ENCODE assay signal across 10 mouse cellular contexts in genomic region chr2:49447586-49448475, GRCm38 (mm10). TPM values are rescaled to one million over a fixed set of nuclear protein-coding genes. Genes with fewer than 3 reads are reported as not detected.
A peak's percentile ranks its signal among the peaks of the same experiment; 100 is the strongest.
DNase-seq lines count a peak whose midpoint lies in the region; ATAC-seq and TF ChIP-seq lines count a peak whose summit lies in the region.
"Had no signal": no experiment of that assay in that cellular context is flagged by ENCODE, and none has a peak within 500 bp of the region (broad histone marks: within the 10 kb centered on the region; RNA-seq: fewer than 3 reads in every experiment).

No protein-coding gene starts in this region.

- no peaks in the 10 kb centered on the region for H3K9me3 ChIP-seq in kidney, embryonic 16.5 days (ENCODE audit: low read length)
- no peaks in the 10 kb centered on the region for H3K9me3 ChIP-seq in ES-Bruce4 (replicated peaks; ENCODE audit: control insufficient read depth, insufficient read depth, low read length, poor library complexity, severe bottlenecking)
- H3K9me3 ChIP-seq in liver, embryonic 11.5 days (ENCODE audit: control insufficient read depth, low read length), result no peaks in the 10 kb centered on the region
- H3K9me3 ChIP-seq: embryonic facial prominence, embryonic 15.5 days; limb, embryonic 15.5 days had no signal

- no peak overlapping the region for H3K9ac ChIP-seq in kidney, embryonic 16.5 days (replicated peaks; ENCODE audit: low read length)
- no peak overlapping the region for H3K9ac ChIP-seq in ES-Bruce4 (ENCODE audit: low read depth, poor library complexity, severe bottlenecking)
- no peak overlapping the region for H3K9ac ChIP-seq in liver, embryonic 11.5 days (ENCODE audit: low read depth, low read length)
- H3K9ac ChIP-seq: embryonic facial prominence, embryonic 15.5 days; limb, embryonic 15.5 days had no signal

- 35% methylated on average over 8 of the region's 8 CpGs for WGBS in kidney, embryonic 16.5 days
- 56% methylated on average over 8 of the region's 8 CpGs for WGBS in liver, embryonic 11.5 days

- no peaks in the 10 kb centered on the region for H3K27me3 ChIP-seq in kidney, embryonic 16.5 days (ENCODE audit: insufficient read depth, low read length)
- H3K27me3 ChIP-seq in ES-Bruce4 (ENCODE audit: control insufficient read depth, insufficient read depth, low read length, poor library complexity, severe bottlenecking), result no peaks in the 10 kb centered on the region
- H3K27me3 ChIP-seq in liver, embryonic 11.5 days (replicated peaks; ENCODE audit: control insufficient read depth, insufficient read depth, low read length), result no peaks in the 10 kb centered on the region
- H3K27me3 ChIP-seq: embryonic facial prominence, embryonic 15.5 days; limb, embryonic 15.5 days had no signal

- TF ChIP-seq EP300 in ES-Bruce4 (IDR thresholded peaks at IDR 0.05; ENCODE audit: insufficient read depth, low read depth, low read length), result no peak

- no peak overlapping the region for H3K4me3 ChIP-seq in kidney, embryonic 16.5 days (ENCODE audit: low read length)
- H3K4me3 ChIP-seq in ES-Bruce4 (ENCODE audit: low read depth, low read length), result no peak overlapping the region
- no peak overlapping the region for H3K4me3 ChIP-seq in liver, embryonic 11.5 days (ENCODE audit: low read depth, low read length)
- H3K4me3 ChIP-seq: embryonic facial prominence, embryonic 15.5 days; limb, embryonic 15.5 days had no signal

- no peak overlapping the region for H3K27ac ChIP-seq in kidney, embryonic 16.5 days (ENCODE audit: low read length)
- H3K27ac ChIP-seq in ES-Bruce4 (ENCODE audit: insufficient read depth, low read length), result no peak overlapping the region
- H3K27ac ChIP-seq in liver, embryonic 11.5 days (ENCODE audit: low read depth, low read length), result no peak overlapping the region
- H3K27ac ChIP-seq: embryonic facial prominence, embryonic 15.5 days; limb, embryonic 15.5 days had no signal

- no peak overlapping the region for H3K4me2 ChIP-seq in kidney, embryonic 16.5 days (replicated peaks; ENCODE audit: low read depth, low read length)
- H3K4me2 ChIP-seq in liver, embryonic 11.5 days, result no peak overlapping the region
- H3K4me2 ChIP-seq: embryonic facial prominence, embryonic 15.5 days; limb, embryonic 15.5 days had no signal

- TF ChIP-seq CTCF in ES-Bruce4 (IDR thresholded peaks at IDR 0.05; ENCODE audit: low read depth, low read length), result peak; percentile 9

- peak; percentile 21 for DNase-seq in kidney, adult 9 months
- peak; percentile 46 for DNase-seq in cerebellum, adult 8-10 months
- peak; percentile 52 for DNase-seq in forelimb bud, embryonic 11.5 days (ENCODE audit: low read depth, low spot score)
- no peak for DNase-seq in adrenal gland, adult (ENCODE audit: inconsistent age in 2 of 2, low spot score in 1 of 2)
- no peak for DNase-seq in lung, adult 18-20 months
- no peak for DNase-seq in liver, embryonic 11.5 days (ENCODE audit: low spot score)

- TF ChIP-seq POLR2A in ES-Bruce4 (IDR thresholded peaks at IDR 0.05; ENCODE audit: insufficient read depth, low read length), result no peak

- ATAC-seq in kidney, embryonic 16.5 days (ENCODE audit: low FRiP score, low TSS enrichment), result no peak
- ATAC-seq in liver, embryonic 11.5 days (replicated peaks; ENCODE audit: low FRiP score), result no peak

- H3K36me3 ChIP-seq in kidney, embryonic 16.5 days (ENCODE audit: insufficient read depth, low read length), result no peaks in the 10 kb centered on the region
- H3K36me3 ChIP-seq in ES-Bruce4 (ENCODE audit: control insufficient read depth, insufficient read depth, low read length, poor library complexity, severe bottlenecking), result no peaks in the 10 kb centered on the region
- H3K36me3 ChIP-seq in liver, embryonic 11.5 days (ENCODE audit: control insufficient read depth, insufficient read depth, low read length), result no peaks in the 10 kb centered on the region
- H3K36me3 ChIP-seq: embryonic facial prominence, embryonic 15.5 days; limb, embryonic 15.5 days had no signal

- no peaks in the 10 kb centered on the region for H3K4me1 ChIP-seq in kidney, embryonic 16.5 days (ENCODE audit: insufficient read depth, low read length)
- peaks cover 1% of the 10 kb centered on the region for H3K4me1 ChIP-seq in ES-Bruce4 (ENCODE audit: control insufficient read depth, insufficient read depth, low read length)
- H3K4me1 ChIP-seq in liver, embryonic 11.5 days (replicated peaks; ENCODE audit: control insufficient read depth, insufficient read depth, low read length), result no peaks in the 10 kb centered on the region; the same call in 1 of the 2 replicates

RNA-seq across cellular contexts. Expression of gene Epc2, which starts 3.5 kb away (rescaled TPM):
- 6.4 and 6.5 TPM in 2 replicates for polyA plus RNA-seq in kidney, embryonic 16.5 days (2015; fragmentation: Nextera tagmentation; extraction: Ambion mirVana)
- polyA plus RNA-seq in ES-Bruce4 (2011; ENCODE audit: insufficient read depth, insufficient read length, low read depth, missing spikeins), result 27.5 and 38.8 TPM in 2 replicates
- polyA plus RNA-seq in liver, embryonic 11.5 days (2014; fragmentation: Nextera tagmentation; extraction: Ambion mirVana), result 4.3 and 6.0 TPM in 2 replicates

Comparison
In these comparisons a context has a peak if more than half of its experiments do, and no peak if none do; other contexts are left out.
1. DNase-seq: peak in kidney, adult 9 months (single experiment), cerebellum, adult 8-10 months (single experiment) and forelimb bud, embryonic 11.5 days (single experiment); none in adrenal gland, adult (0 of 2), lung, adult 18-20 months (0 of 2) and liver, embryonic 11.5 days (single experiment).